Mouse (Mus musculus) myocyte (in vitro differentiated cells): ENCODE measurements around the gene Trnt1.

ENCODE experiments used
- MAX ChIP-seq: IDR thresholded peaks from one replicate; pipeline ENCODE4 v1.6.1; 2011; ENCODE audit warnings: low read depth, mild to moderate bottlenecking, control low read depth
- MYOD1 ChIP-seq, 3 experiments: IDR thresholded peaks; one replicate each; pipeline ENCODE4 v1.6.1; 2011; ENCODE audit warnings: control low read depth in 2 of 3, low read depth in 2 of 3, mild to moderate bottlenecking in 2 of 3, moderate library complexity in 1 of 3; ENCODE audit not compliant: insufficient read length in 2 of 3, control insufficient read depth in 1 of 3
- MYOG ChIP-seq, 3 experiments: IDR thresholded peaks; one replicate each; pipeline ENCODE4 v1.6.1; 2011; ENCODE audit warnings: control low read depth in 2 of 3, low read depth in 2 of 3, mild to moderate bottlenecking in 2 of 3; ENCODE audit not compliant: insufficient read length in 2 of 3, control insufficient read depth in 1 of 3, insufficient read depth in 1 of 3
- POLR2A ChIP-seq: IDR thresholded peaks from one replicate; pipeline ENCODE4 v1.6.1; 2011; ENCODE audit warnings: low read depth, mild to moderate bottlenecking, control low read depth, moderate library complexity; ENCODE audit not compliant: insufficient read length
- POLR2AphosphoS2 ChIP-seq: IDR thresholded peaks from one replicate; pipeline ENCODE4 v1.6.1; 2011; ENCODE audit warnings: low read depth, control low read depth; ENCODE audit not compliant: insufficient read length
- TCF12 ChIP-seq: IDR thresholded peaks from one replicate; pipeline ENCODE4 v1.6.1; 2011; ENCODE audit warnings: mild to moderate bottlenecking, control low read depth; ENCODE audit not compliant: poor library complexity, insufficient read depth, severe bottlenecking
- TCF3 ChIP-seq: IDR thresholded peaks from one replicate; pipeline ENCODE4 v1.6.1; 2011; ENCODE audit warnings: low read depth, control low read depth; ENCODE audit not compliant: insufficient read length
- USF1 ChIP-seq: IDR thresholded peaks from one replicate; pipeline ENCODE4 v1.6.1; 2011; ENCODE audit warnings: low read depth, mild to moderate bottlenecking, control low read depth, moderate library complexity

DNA sequence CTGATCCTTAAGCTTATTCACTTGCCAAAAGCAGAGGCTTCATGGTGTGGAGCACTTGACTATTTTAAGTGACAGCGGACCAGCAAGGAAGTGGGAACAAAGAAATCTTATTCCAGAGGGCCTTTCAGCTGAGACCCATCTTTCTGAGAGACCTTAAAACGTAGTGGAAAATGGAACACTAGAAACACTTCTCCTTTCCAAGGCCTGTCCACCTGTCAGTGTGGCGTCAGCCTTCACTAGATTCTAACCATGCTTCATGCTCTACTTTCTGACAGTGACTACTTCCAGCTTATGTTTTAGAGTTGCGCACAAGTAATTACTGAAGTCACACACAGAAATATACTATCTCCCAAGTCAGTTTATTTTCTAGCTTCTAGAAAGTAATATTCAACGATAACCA is 23.6 kb downstream of the Trnt1 start:
- no peak for TF ChIP-seq POLR2A
- no peak for TF ChIP-seq MAX
- no peak for TF ChIP-seq POLR2AphosphoS2
- TF ChIP-seq USF1, result no peak
- no peak for TF ChIP-seq MYOD1 (IDR thresholded peaks at IDR 0.05; ENCODE audit: control insufficient read depth in 1 of 3, insufficient read length in 2 of 3, low read depth in 2 of 3)
- TF ChIP-seq TCF12, result no peak
- TF ChIP-seq TCF3, result no peak
- no peak for TF ChIP-seq MYOG (IDR thresholded peaks at IDR 0.05; ENCODE audit: control insufficient read depth in 1 of 3, insufficient read depth in 1 of 3, insufficient read length in 2 of 3, low read depth in 2 of 3)
